Mouse (Mus musculus) kidney, embryonic 16.5 days (tissue): ENCODE results near the gene Aagab. TPM values are rescaled to one million over a fixed set of nuclear protein-coding genes. Genes with fewer than 3 reads are reported as not detected.

ENCODE experiments used
- polyA plus RNA-seq: library from polyadenylated mRNA; unstranded; fragments of >200 nt; fragmentation: Nextera tagmentation; extraction: Ambion mirVana; gene quantifications from 2 replicates; pipeline ENCODE4 v1.2.1, GENCODE M21; 2015

Aagab gene
- polyA plus RNA-seq, 1 experiment from 2014 or later = 38.3 TPM

Other genes starting within 250 kb of the Aagab start
- gene Map2k5, start 224.8 kb upstream of the Aagab start, polyA plus RNA-seq = 38.4 and 39.5 TPM in 2 replicates
- 63.2 and 66.9 TPM in 2 replicates for gene 2300009A05Rik, start 203.4 kb upstream of the Aagab start, polyA plus RNA-seq
- gene Iqch, start 167 bp upstream of the Aagab start, polyA plus RNA-seq = not detected in 2 replicates
- 27.8 and 27.9 TPM in 2 replicates for gene Smad3, start 155.3 kb downstream of the Aagab start, polyA plus RNA-seq